Comparison of ENCODE assay signal across 22 mouse cellular contexts in the genomic region with DNA sequence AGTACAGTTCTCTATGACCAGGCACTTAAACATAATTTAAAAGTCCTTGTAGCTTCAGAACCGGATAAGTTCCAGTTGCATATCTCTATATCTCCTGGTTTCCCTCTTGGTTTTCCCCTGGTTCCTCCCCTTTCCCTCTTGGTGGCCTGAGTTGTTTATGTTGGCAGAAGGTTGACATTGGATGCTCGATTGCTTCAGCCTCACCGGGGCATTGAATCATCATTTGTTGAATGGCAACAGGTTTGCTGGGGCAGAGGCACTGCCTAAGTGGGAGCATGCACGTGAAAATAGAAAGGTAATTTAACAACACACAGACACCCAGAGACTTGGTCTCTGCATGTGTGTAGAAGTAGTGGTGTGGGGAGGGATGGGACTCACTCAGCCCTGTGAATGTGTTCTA. TPM values are rescaled to one million over a fixed set of nuclear protein-coding genes. Genes with fewer than 3 reads are reported as not detected.
DNase-seq lines count a peak whose midpoint lies in the region; ATAC-seq and TF ChIP-seq lines count a peak whose summit lies in the region.
"Had no signal": no experiment of that assay in that cellular context is flagged by ENCODE, and none has a peak within 500 bp of the region (broad histone marks: within the 10 kb centered on the region; RNA-seq: fewer than 3 reads in every experiment).

No protein-coding gene starts in this region.

- H3K4me2 ChIP-seq in liver, postnatal 0 days (ENCODE audit: low read depth, low read length), result no peak overlapping the region
- H3K4me2 ChIP-seq in liver, embryonic 11.5 days, result no peak overlapping the region
- H3K4me2 ChIP-seq: embryonic facial prominence, embryonic 13.5 days; forebrain, embryonic 12.5 days; hindbrain, embryonic 12.5 days had no signal

- H3K4me3 ChIP-seq in liver, postnatal 0 days (ENCODE audit: low read depth, low read length), result no peak overlapping the region
- H3K4me3 ChIP-seq in liver, embryonic 11.5 days (ENCODE audit: low read depth, low read length), result no peak overlapping the region
- H3K4me3 ChIP-seq: embryonic facial prominence, embryonic 13.5 days; forebrain, embryonic 12.5 days; heart, embryonic 10.5 days; hindbrain, embryonic 12.5 days had no signal

- no peak overlapping the region for H3K9ac ChIP-seq in liver, postnatal 0 days (replicated peaks)
- H3K9ac ChIP-seq in liver, embryonic 11.5 days (ENCODE audit: low read depth, low read length), result no peak overlapping the region
- H3K9ac ChIP-seq: embryonic facial prominence, embryonic 13.5 days; forebrain, embryonic 12.5 days; hindbrain, embryonic 12.5 days had no signal

- no peak for TF ChIP-seq CTCF in liver, postnatal 0 days (IDR thresholded peaks at IDR 0.05; ENCODE audit: low read depth)
- no peak for TF ChIP-seq CTCF in Patski (IDR thresholded peaks at IDR 0.05)

- in situ Hi-C loops in Patski (cut with MboI; ENCODE audit: low pct_unique_long_range_greater_than_20kb), result no loop called here

- CTCF ChIA-PET in Patski (lab: Charles Lee), result interaction anchor here (0.7 kb wide), 1 partner anchor 237 kb away, joined by 3 read pairs; no protein-coding TSS in a partner anchor

- TF ChIP-seq EP300 in liver, postnatal 0 days (IDR thresholded peaks at IDR 0.05; ENCODE audit: low read depth), result no peak

- no peaks in the 10 kb centered on the region for H3K27me3 ChIP-seq in liver, postnatal 0 days (ENCODE audit: insufficient read depth, low read length)
- no peaks in the 10 kb centered on the region for H3K27me3 ChIP-seq in liver, embryonic 11.5 days (replicated peaks; ENCODE audit: control insufficient read depth, insufficient read depth, low read length)
- no peaks in the 10 kb centered on the region for H3K27me3 ChIP-seq in Patski
- H3K27me3 ChIP-seq: embryonic facial prominence, embryonic 13.5 days; forebrain, embryonic 12.5 days; hindbrain, embryonic 12.5 days had no signal

- POLR2A ChIA-PET in Patski (lab: Charles Lee), result no interaction called here

- whole genome bisulfite sequencing in liver, postnatal 0 days (ENCODE audit: insufficient replicate concordance), result 68% methylated on average over 4 of the region's 4 CpGs
- WGBS in liver, embryonic 11.5 days, result 79% methylated on average over 4 of the region's 4 CpGs

- H3K27ac ChIP-seq in liver, postnatal 0 days (ENCODE audit: low read depth), result no peak overlapping the region
- H3K27ac ChIP-seq in liver, embryonic 11.5 days (ENCODE audit: low read depth, low read length), result no peak overlapping the region
- H3K27ac ChIP-seq: embryonic facial prominence, embryonic 13.5 days; forebrain, embryonic 12.5 days; heart, embryonic 10.5 days; hindbrain, embryonic 12.5 days; hindbrain, postnatal 0 days had no signal

- H3K36me3 ChIP-seq in liver, postnatal 0 days (replicated peaks; ENCODE audit: insufficient read depth, low read length), result peaks cover 22% of the 10 kb centered on the region
- peaks cover 12% of the 10 kb centered on the region; the same call in 1 of the 2 replicates for H3K36me3 ChIP-seq in liver, embryonic 11.5 days (ENCODE audit: control insufficient read depth, insufficient read depth, low read length)

- H3K9me3 ChIP-seq in liver, postnatal 0 days (ENCODE audit: low read length), result no peaks in the 10 kb centered on the region
- H3K9me3 ChIP-seq in liver, embryonic 11.5 days (ENCODE audit: control insufficient read depth, low read length), result no peaks in the 10 kb centered on the region
- H3K9me3 ChIP-seq: embryonic facial prominence, embryonic 13.5 days; forebrain, embryonic 12.5 days; heart, embryonic 10.5 days; hindbrain, embryonic 12.5 days had no signal

- peaks cover 10% of the 10 kb centered on the region; the same call in 1 of the 2 replicates for H3K4me1 ChIP-seq in liver, postnatal 0 days (ENCODE audit: insufficient read depth)
- peaks cover 4% of the 10 kb centered on the region; the same call in 1 of the 2 replicates for H3K4me1 ChIP-seq in liver, embryonic 11.5 days (replicated peaks; ENCODE audit: control insufficient read depth, insufficient read depth, low read length)
- H3K4me1 ChIP-seq: forebrain, embryonic 12.5 days; heart, embryonic 10.5 days; hindbrain, embryonic 12.5 days had no signal

- DNase-seq in adrenal gland, postnatal 14 days, result peak; percentile 35
- no peak for DNase-seq in adrenal gland, postnatal 4 days (ENCODE audit: low spot score in 2 of 2)
- DNase-seq in liver, postnatal 0 days, result no peak
- no peak for DNase-seq in liver, embryonic 11.5 days (ENCODE audit: low spot score)
- DNase-seq in 3T3-L1 (ENCODE audit: low read depth, low spot score), result peak; percentile 51
- no peak for DNase-seq in Patski (ENCODE audit: low read depth, low spot score)
- DNase-seq in cerebellum, postnatal 25 days, result no peak
- no peak for DNase-seq in frontal cortex, postnatal 36 days (ENCODE audit: low spot score in 2 of 2)
- DNase-seq: cerebellum, adult 11-12 months; cerebellum, adult 9-10 months; cerebellum, postnatal 36 days; gastrocnemius, postnatal 14 days; heart, postnatal 10 days; heart, postnatal 4 days; kidney, adult 18-20 months had no signal

- 0 out of 2 replicates have a peak, but pooled peaks have one; percentile 31 for ATAC-seq in liver, postnatal 0 days
- ATAC-seq in liver, embryonic 11.5 days (replicated peaks; ENCODE audit: low FRiP score), result no peak
- peak; percentile 42 for ATAC-seq in Patski
- ATAC-seq: forebrain, embryonic 16.5 days; hindbrain, postnatal 0 days had no signal

RNA-seq across cellular contexts. Expression of a gene that starts 6.7 kb away (rescaled TPM):
- total RNA-seq in adrenal gland, postnatal 14 days (2021), result 104 and 109 TPM in 2 replicates
- total RNA-seq in adrenal gland, postnatal 4 days (2021), result 10 to 100 TPM; 66.4 to 73.2 TPM
- 59.9 and 61.9 TPM in 2 replicates for polyA plus RNA-seq in liver, postnatal 0 days (2015; fragmentation: Nextera tagmentation; extraction: Ambion mirVana)
- 86.0 and 88.3 TPM in 2 replicates for polyA plus RNA-seq in liver, embryonic 11.5 days (2014; fragmentation: Nextera tagmentation; extraction: Ambion mirVana)
- 91.9 TPM for polyA plus RNA-seq in Patski (2021)

RNA-seq across cellular contexts. Expression of a gene that starts 27.9 kb away (rescaled TPM):
- 2.5 and 5.7 TPM in 2 replicates for total RNA-seq in adrenal gland, postnatal 14 days (2021)
- total RNA-seq in adrenal gland, postnatal 4 days (2021), result 10 to 100 TPM in 1 of 2 experiments, 1 to 10 TPM in 1; 4.9 to 19.0 TPM
- polyA plus RNA-seq in liver, postnatal 0 days (2015; fragmentation: Nextera tagmentation; extraction: Ambion mirVana), result 5.8 and 7.1 TPM in 2 replicates
- 26.0 and 28.8 TPM in 2 replicates for polyA plus RNA-seq in liver, embryonic 11.5 days (2014; fragmentation: Nextera tagmentation; extraction: Ambion mirVana)
- 0.60 TPM for polyA plus RNA-seq in Patski (2021)
- total RNA-seq: MEL had no signal

Comparison
In these comparisons a context has a peak if more than half of its experiments do, and no peak if none do; other contexts are left out.
1. DNase-seq: peak in adrenal gland, postnatal 14 days (single experiment) and 3T3-L1 (single experiment); none in adrenal gland, postnatal 4 days (0 of 2), liver, postnatal 0 days (single experiment), liver, embryonic 11.5 days (single experiment), Patski (single experiment), cerebellum, postnatal 25 days (0 of 2) and frontal cortex, postnatal 36 days (0 of 2).